Mouse (Mus musculus) intestine, postnatal 0 days (tissue): ENCODE results near the gene Ndrg2. TPM values are rescaled to one million over a fixed set of nuclear protein-coding genes. Genes with fewer than 3 reads are reported as not detected.

Experiments used
- ATAC-seq: fragments of 200-750 bp; cut with Nextera tagmentation; 2 replicates; pipeline ENCODE4 v1.8.0; 2017; ENCODE audit warnings: mild to moderate bottlenecking, moderate TSS enrichment, moderate library complexity
- H3K27ac ChIP-seq: fragments of 300-500 bp; sonication (generic); 2 replicates; pipeline ENCODE4 v1.5.1; 2014; ENCODE audit warnings: mild to moderate bottlenecking, low read depth, low read length, moderate library complexity
- H3K27me3 ChIP-seq: fragments of 300-500 bp; sonication (generic); replicated peaks from 2 replicates; pipeline ENCODE4 v1.6.1; 2014; ENCODE audit warnings: low read length, mixed read lengths; ENCODE audit not compliant: control insufficient read depth, insufficient read depth
- H3K36me3 ChIP-seq: fragments of 300-500 bp; sonication (generic); 2 replicates; pipeline ENCODE4 v1.6.1; 2014; ENCODE audit warnings: mild to moderate bottlenecking, moderate library complexity; ENCODE audit not compliant: control insufficient read depth, insufficient read depth
- H3K4me1 ChIP-seq: fragments of 300-500 bp; sonication (generic); replicated peaks from 2 replicates; pipeline ENCODE4 v1.6.1; 2014; ENCODE audit warnings: antibody characterized with exemption, low read length, mixed read lengths; ENCODE audit not compliant: control insufficient read depth, insufficient read depth
- H3K4me2 ChIP-seq: fragments of 300-500 bp; sonication (generic); replicated peaks from 2 replicates; pipeline ENCODE4 v1.6.1; 2014; ENCODE audit warnings: low read depth, mild to moderate bottlenecking, moderate library complexity
- H3K4me3 ChIP-seq: fragments of 300-500 bp; sonication (generic); 2 replicates; pipeline ENCODE4 v1.5.1; 2014; ENCODE audit warnings: low read depth, low read length
- H3K9ac ChIP-seq: fragments of 300-500 bp; sonication (generic); 2 replicates; pipeline ENCODE4 v1.6.1; 2014; ENCODE audit warnings: mild to moderate bottlenecking, low read depth, low read length
- H3K9me3 ChIP-seq: fragments of 300-500 bp; sonication (generic); 2 replicates; pipeline ENCODE4 v1.6.1; 2016; ENCODE audit warnings: mixed run types; ENCODE audit not compliant: control insufficient read depth
- CTCF ChIP-seq: sonication (generic); IDR thresholded peaks from 2 replicates; pipeline ENCODE4 v1.5.1; 2016; ENCODE audit warnings: low read depth, mild to moderate bottlenecking, control low read depth, antibody characterized with exemption, moderate library complexity
- WGBS: fragments of 180-500 bp; shearing (Covaris S2); extraction: QIAGEN DNeasy Blood & Tissue Kit; methylation state at CpG from one replicate; pipeline ENCODE4 v1.1.7; 2014; 5-methylcytosine and 5-hydroxymethylcytosine counted together
- polyA plus RNA-seq: library from polyadenylated mRNA; unstranded; fragments of >200 nt; fragmentation: Nextera tagmentation; extraction: Ambion mirVana; gene quantifications from 2 replicates; pipeline ENCODE4 v1.2.1, GENCODE M21; 2015

The Ndrg2 gene
- polyA plus RNA-seq, 1 experiment from 2014 or later: 27.1 TPM

- TF ChIP-seq CTCF: no peak
- H3K4me1 ChIP-seq: no peaks in the 10 kb centered on the region
Observed at GRCm38 (mm10) chr14:51923492-51923891, 9.5 kb upstream of the Ndrg2 start.

GRCm38 (mm10) chr14:51922910-51923309 lies 9.0 kb upstream of the Ndrg2 start:
- no peaks in the 10 kb centered on the region for H3K27me3 ChIP-seq
- no peak for ATAC-seq
- H3K9ac ChIP-seq: no peak overlapping the region
- H3K36me3 ChIP-seq: no peaks in the 10 kb centered on the region
- 96% methylated on average over 2 of the region's 2 CpGs for WGBS
- H3K4me2 ChIP-seq: no peak overlapping the region
- TF ChIP-seq CTCF: no peak
- H3K9me3 ChIP-seq: no peaks in the 10 kb centered on the region
- H3K27ac ChIP-seq: no peak overlapping the region
- no peak overlapping the region for H3K4me3 ChIP-seq
- H3K4me1 ChIP-seq: no peaks in the 10 kb centered on the region

More at GRCm38 (mm10) chr14:51923492-51923891, 9.5 kb upstream of the Ndrg2 start:
- Histone ChIP-seq H3K27ac (no peak overlapping the region), H3K9me3 (no peaks in the 10 kb centered on the region), H3K9ac (no peak overlapping the region), H3K4me3 (no peak overlapping the region), H3K4me2 (no peak overlapping the region), H3K27me3 (no peaks in the 10 kb centered on the region), H3K36me3 (no peaks in the 10 kb centered on the region)
- 81% methylated on average over 4 of the region's 4 CpGs for WGBS
- ATAC-seq: no peak

GRCm38 (mm10) chr14:51922571-51922865 lies 8.6 kb upstream of the Ndrg2 start, which contains the start of gene Rnase13:
Rnase13 (minus strand) TSS chr14:51922773.
- H3K9ac ChIP-seq: no peak within 1 kb of the TSS
- TF ChIP-seq CTCF: no peak
- H3K9me3 ChIP-seq: no peaks in the 10 kb centered on the region
- H3K27me3 ChIP-seq: no peaks in the 10 kb centered on the region
- H3K27ac ChIP-seq: no peak within 1 kb of the TSS
- no peaks in the 10 kb centered on the region for H3K36me3 ChIP-seq
- no peak within 1 kb of the TSS for H3K4me3 ChIP-seq
- no peak within 1 kb of the TSS for H3K4me2 ChIP-seq
- no peaks in the 10 kb centered on the region for H3K4me1 ChIP-seq
- no peak for ATAC-seq
- WGBS: 87% methylated on average over 7 of the region's 7 CpGs

- Histone ChIP-seq H3K27me3 (no peaks in the 10 kb centered on the region), H3K4me3 (no peak overlapping the region), H3K4me1 (no peaks in the 10 kb centered on the region), H3K9me3 (no peaks in the 10 kb centered on the region), H3K36me3 (no peaks in the 10 kb centered on the region), H3K9ac (no peak overlapping the region), H3K4me2 (no peak overlapping the region), H3K27ac (no peak overlapping the region)
- no peak for TF ChIP-seq CTCF
- no peak for ATAC-seq
- WGBS: 57% methylated on average over 16 of the region's 16 CpGs
Observed at GRCm38 (mm10) chr14:51921759-51922570, 8.0 kb upstream of the Ndrg2 start.

- no peak for ATAC-seq
- Histone ChIP-seq H3K9me3 (no peaks in the 10 kb centered on the region), H3K27ac (no peak overlapping the region), H3K4me3 (no peak overlapping the region), H3K4me2 (no peak overlapping the region), H3K9ac (no peak overlapping the region), H3K4me1 (no peaks in the 10 kb centered on the region), H3K27me3 (no peaks in the 10 kb centered on the region), H3K36me3 (no peaks in the 10 kb centered on the region)
- TF ChIP-seq CTCF: no peak
- WGBS: 88% methylated on average over 4 of the region's 4 CpGs
Observed at GRCm38 (mm10) chr14:51918966-51919365, 5.0 kb upstream of the Ndrg2 start.

GRCm38 (mm10) chr14:51918125-51918524 lies 4.2 kb upstream of the Ndrg2 start, which contains the start of gene Tppp2:
Tppp2 (plus strand) TSS chr14:51918425.
- WGBS: 83% methylated on average over 4 of the region's 4 CpGs
- TF ChIP-seq CTCF: no peak
- Histone ChIP-seq H3K9ac (no peak within 1 kb of the TSS), H3K9me3 (no peaks in the 10 kb centered on the region), H3K36me3 (no peaks in the 10 kb centered on the region), H3K4me1 (no peaks in the 10 kb centered on the region; the same call in 1 of the 2 replicates), H3K4me2 (no peak within 1 kb of the TSS), H3K4me3 (no peak within 1 kb of the TSS), H3K27me3 (no peaks in the 10 kb centered on the region), H3K27ac (no peak within 1 kb of the TSS)
- no peak for ATAC-seq
